Mouse (Mus musculus) forebrain, embryonic 11.5 days (tissue): ENCODE measurements around the gene Mfsd14a. TPM values are rescaled to one million over a fixed set of nuclear protein-coding genes. Genes with fewer than 3 reads are reported as not detected.

Experiments used
- ATAC-seq: fragments of 200-750 bp; cut with Nextera tagmentation; replicated peaks from 2 replicates; pipeline ENCODE4 v1.8.0; 2017; ENCODE audit warnings: moderate TSS enrichment; ENCODE audit not compliant: low FRiP score
- DNase-seq: peaks from one replicate; pipeline ENCODE4 v3.0.0-alpha.2; 2017; ENCODE audit warnings: low spot score
- H3K27ac ChIP-seq: fragments of 300-500 bp; sonication (generic); 2 replicates; pipeline ENCODE4 v1.5.1; 2014; ENCODE audit warnings: low read depth, low read length
- H3K27me3 ChIP-seq: fragments of 300-500 bp; sonication (generic); 2 replicates; pipeline ENCODE4 v1.6.1; 2014; ENCODE audit warnings: mild to moderate bottlenecking, low read length, mixed read lengths; ENCODE audit not compliant: control insufficient read depth, insufficient read depth
- H3K36me3 ChIP-seq: fragments of 300-500 bp; sonication (generic); 2 replicates; pipeline ENCODE4 v1.6.1; 2014; ENCODE audit warnings: mild to moderate bottlenecking, low read length, moderate library complexity, mixed read lengths; ENCODE audit not compliant: control insufficient read depth, insufficient read depth
- H3K4me1 ChIP-seq: fragments of 300-500 bp; sonication (generic); replicated peaks from 2 replicates; pipeline ENCODE4 v1.6.1; 2014; ENCODE audit warnings: low read length, mixed read lengths; ENCODE audit not compliant: control insufficient read depth, insufficient read depth
- H3K4me2 ChIP-seq: fragments of 300-500 bp; sonication (generic); 2 replicates; pipeline ENCODE4 v1.6.1; 2014; ENCODE audit warnings: low read depth, mild to moderate bottlenecking, low read length, moderate library complexity, mixed read lengths; ENCODE audit not compliant: severe bottlenecking
- H3K4me3 ChIP-seq: fragments of 300-500 bp; sonication (generic); 2 replicates; pipeline ENCODE4 v1.5.1; 2014; ENCODE audit warnings: low read depth, low read length
- H3K9ac ChIP-seq: fragments of 300-500 bp; sonication (generic); 2 replicates; pipeline ENCODE4 v1.6.1; 2014; ENCODE audit warnings: low read length
- H3K9me3 ChIP-seq: fragments of 300-500 bp; sonication (generic); 2 replicates; pipeline ENCODE4 v1.6.1; 2016; ENCODE audit warnings: low read length, mixed read lengths; ENCODE audit not compliant: control insufficient read depth
- WGBS: fragments of 180-500 bp; shearing (Covaris S2); extraction: QIAGEN DNeasy Blood & Tissue Kit; methylation state at CpG from one replicate; pipeline ENCODE4 v1.1.7; 2014; 5-methylcytosine and 5-hydroxymethylcytosine counted together
- polyA plus RNA-seq: library from polyadenylated mRNA; unstranded; fragments of >200 nt; fragmentation: Nextera tagmentation; extraction: Ambion mirVana; gene quantifications from 2 replicates; pipeline ENCODE4 v1.2.1, GENCODE M21; 2014

Mfsd14a gene
- polyA plus RNA-seq, 1 experiment from 2014 or later, result 88.1 TPM

DNA sequence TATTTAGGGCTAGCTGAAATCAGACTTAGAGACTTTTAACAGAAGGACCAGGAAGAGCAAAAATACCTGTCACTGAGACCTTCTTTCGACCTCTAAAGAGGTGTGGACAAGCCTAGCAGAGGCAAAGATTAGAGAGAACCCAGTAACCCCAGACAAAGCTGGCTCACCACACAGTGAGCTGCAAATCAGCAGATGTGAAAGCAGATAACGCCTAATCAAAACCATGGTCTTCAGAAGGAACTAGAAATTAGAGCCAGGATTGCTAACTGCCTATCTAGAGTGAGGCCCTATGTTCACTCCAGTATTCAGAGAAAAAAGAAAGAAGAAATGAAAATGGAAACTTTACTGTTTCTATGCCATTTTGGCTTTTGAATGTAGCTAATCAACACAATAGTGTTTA, 20.1 kb downstream of the Mfsd14a start:
- Histone ChIP-seq H3K9ac (no peak overlapping the region), H3K4me3 (no peak overlapping the region), H3K36me3 (peaks cover 3% of the 10 kb centered on the region; the same call in 1 of the 2 replicates), H3K27ac (no peak overlapping the region), H3K9me3 (no peaks in the 10 kb centered on the region), H3K4me1 (no peaks in the 10 kb centered on the region), H3K27me3 (no peaks in the 10 kb centered on the region), H3K4me2 (no peak overlapping the region)
- 91% methylated on average over 2 of the region's 2 CpGs for WGBS
- ATAC-seq (no peak), DNase-seq (no peak)

DNA sequence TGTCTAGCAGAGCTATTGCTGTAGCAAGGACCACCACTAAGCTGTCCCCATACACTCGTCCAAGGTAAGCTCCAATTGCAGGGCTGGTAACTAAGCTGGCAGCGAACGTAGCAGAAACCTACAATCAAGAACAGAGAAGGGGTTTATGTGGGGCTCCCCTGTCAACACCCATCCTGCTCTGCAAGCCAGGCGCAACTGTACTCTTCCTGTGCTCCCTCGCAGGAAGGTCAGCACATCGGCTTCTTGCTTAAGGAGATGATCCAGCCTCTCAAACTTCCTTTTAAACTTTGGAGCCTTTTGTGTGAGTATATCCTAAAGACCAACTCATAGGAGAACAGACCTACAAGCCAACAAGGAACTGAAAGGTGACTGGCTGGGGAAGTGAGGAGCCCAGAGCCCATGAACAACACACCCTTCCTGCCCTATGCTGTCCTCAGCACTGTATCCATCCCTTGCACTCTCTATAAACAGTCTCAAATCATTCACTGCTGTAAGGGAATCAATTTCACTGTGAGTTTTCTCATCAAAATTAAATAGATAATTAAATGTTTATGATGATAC, 20.6 kb downstream of the Mfsd14a start:
- WGBS, result 90% methylated on average over 6 of the region's 6 CpGs
- no peak for DNase-seq
- Histone ChIP-seq H3K27ac (no peak overlapping the region), H3K9me3 (no peaks in the 10 kb centered on the region), H3K9ac (no peak overlapping the region), H3K27me3 (no peaks in the 10 kb centered on the region), H3K4me1 (no peaks in the 10 kb centered on the region), H3K4me3 (no peak overlapping the region), H3K4me2 (no peak overlapping the region), H3K36me3 (peaks cover 3% of the 10 kb centered on the region; the same call in 1 of the 2 replicates)
- ATAC-seq, result no peak

DNA sequence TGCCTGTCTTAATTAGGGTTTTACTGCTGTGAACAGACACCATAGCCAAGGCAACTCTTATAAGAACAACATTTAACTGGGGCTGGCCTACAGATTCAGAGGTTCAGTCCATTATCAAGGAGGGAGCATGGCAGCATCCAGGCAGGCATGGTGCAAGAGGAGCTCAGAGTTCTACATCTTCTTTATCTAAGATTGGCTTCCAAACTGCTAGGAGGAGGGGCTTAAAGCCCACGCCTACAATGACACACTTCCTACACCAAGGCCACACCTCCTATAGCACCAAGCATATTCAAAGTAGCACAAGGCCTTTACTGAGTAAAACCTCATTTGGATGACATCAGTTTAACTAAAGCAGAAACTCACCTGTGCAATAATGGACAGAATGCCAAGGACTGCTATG, 22.5 kb downstream of the Mfsd14a start:
- H3K9me3 ChIP-seq, result no peaks in the 10 kb centered on the region
- H3K4me2 ChIP-seq, result no peak overlapping the region
- H3K27ac ChIP-seq, result no peak overlapping the region
- H3K27me3 ChIP-seq, result no peaks in the 10 kb centered on the region
- ATAC-seq (no peak), DNase-seq (no peak)
- H3K36me3 ChIP-seq, result no peaks in the 10 kb centered on the region; the same call in 1 of the 2 replicates
- no peaks in the 10 kb centered on the region for H3K4me1 ChIP-seq
- H3K4me3 ChIP-seq, result no peak overlapping the region
- H3K9ac ChIP-seq, result no peak overlapping the region
- 84% methylated on average over 1 of the region's 1 CpGs for WGBS

DNA sequence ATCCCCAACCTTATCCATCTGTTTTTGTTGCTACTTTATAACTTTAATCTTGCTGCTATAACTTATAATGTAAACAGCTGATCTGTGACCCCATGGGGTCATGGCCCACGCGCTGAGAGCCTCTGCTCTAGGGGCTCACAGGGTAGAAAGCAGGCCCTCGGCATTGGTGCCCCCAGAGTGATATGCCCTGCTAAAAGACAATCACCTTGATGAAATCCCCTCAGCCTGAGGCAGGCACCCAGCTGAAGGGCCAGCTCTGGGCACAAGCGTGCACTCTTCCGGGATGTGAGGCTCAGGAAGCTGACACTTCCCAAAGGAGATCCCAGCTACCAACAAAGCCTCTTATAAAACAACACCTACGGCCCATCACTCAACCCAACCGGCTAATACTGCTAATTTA, 23.9 kb downstream of the Mfsd14a start:
- H3K27me3 ChIP-seq, result no peaks in the 10 kb centered on the region
- DNase-seq, result no peak
- 93% methylated on average over 7 of the region's 7 CpGs for WGBS

DNA sequence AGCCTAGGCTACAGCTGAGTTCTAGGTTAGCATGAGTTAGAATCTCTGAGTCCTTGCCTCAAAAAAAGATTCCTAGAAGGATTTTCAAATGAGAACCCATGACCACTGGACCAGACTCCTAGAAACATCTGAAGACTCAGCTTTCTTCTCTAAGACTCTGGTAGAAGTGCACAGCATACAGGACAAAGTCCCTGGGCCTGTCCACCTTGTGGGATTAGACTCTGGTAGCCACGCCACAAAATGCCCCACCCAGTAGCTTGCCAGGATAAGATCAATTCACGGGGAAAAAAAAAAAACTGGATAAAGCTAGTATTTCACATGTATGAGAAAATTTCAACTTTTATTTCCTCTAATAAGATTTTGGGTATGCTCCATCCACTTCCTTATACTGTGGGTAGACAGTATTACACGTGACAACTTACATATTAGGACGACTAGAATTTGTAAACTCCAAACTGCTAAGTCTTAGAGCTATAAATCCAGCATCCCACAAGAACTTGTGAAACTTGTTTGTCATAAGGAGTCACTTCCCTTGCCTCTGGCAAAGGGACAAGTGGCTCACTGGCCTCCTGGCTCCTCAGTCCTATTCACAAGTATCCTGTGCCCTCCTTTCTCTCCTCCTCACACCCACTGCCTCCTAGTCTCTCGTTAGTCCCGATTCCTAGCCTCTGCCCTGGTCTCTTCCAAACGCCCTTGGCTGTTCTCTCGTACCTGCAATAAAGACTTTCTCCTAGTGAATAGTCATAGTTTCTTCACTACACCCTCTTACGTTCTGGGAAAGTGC, 24.6 kb downstream of the Mfsd14a start:
- Histone ChIP-seq H3K9me3 (no peaks in the 10 kb centered on the region), H3K27ac (no peak overlapping the region), H3K9ac (no peak overlapping the region), H3K27me3 (no peaks in the 10 kb centered on the region), H3K36me3 (peaks cover 8% of the 10 kb centered on the region), H3K4me3 (no peak overlapping the region), H3K4me1 (no peaks in the 10 kb centered on the region), H3K4me2 (no peak overlapping the region)
- 88% methylated on average over 9 of the region's 9 CpGs for WGBS
- ATAC-seq (no peak), DNase-seq (no peak)

More for the DNA sequence above, 23.9 kb downstream of the Mfsd14a start:
- Histone ChIP-seq H3K4me1 (no peaks in the 10 kb centered on the region), H3K4me2 (no peak overlapping the region), H3K27ac (no peak overlapping the region), H3K36me3 (peaks cover 8% of the 10 kb centered on the region), H3K4me3 (no peak overlapping the region), H3K9me3 (no peaks in the 10 kb centered on the region), H3K9ac (no peak overlapping the region)
- no peak for ATAC-seq

DNA sequence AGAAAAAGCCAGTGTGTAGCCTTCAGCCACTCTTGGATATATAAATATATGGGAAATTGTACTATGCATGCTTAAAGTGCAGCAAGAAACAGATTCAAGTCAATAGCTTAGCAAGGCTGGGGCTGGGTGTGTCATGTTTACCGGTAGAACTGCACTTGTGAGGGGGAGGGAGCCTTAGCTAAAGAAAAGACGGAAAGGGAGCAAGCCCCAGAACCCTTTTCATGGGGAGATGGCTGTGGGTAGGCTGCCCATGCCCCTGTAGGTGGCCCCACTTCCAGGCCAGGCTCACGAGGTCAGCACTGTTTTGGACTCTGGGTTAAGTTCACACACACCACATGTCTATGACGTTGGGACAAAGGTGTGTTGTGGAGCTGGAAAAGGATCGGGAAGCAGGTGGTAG, 26.7 kb downstream of the Mfsd14a start:
- 71% methylated on average over 5 of the region's 5 CpGs for WGBS
- Histone ChIP-seq H3K27ac (no peak overlapping the region), H3K36me3 (peaks cover 8% of the 10 kb centered on the region), H3K9me3 (no peaks in the 10 kb centered on the region), H3K4me2 (no peak overlapping the region), H3K27me3 (no peaks in the 10 kb centered on the region), H3K4me1 (no peaks in the 10 kb centered on the region), H3K9ac (no peak overlapping the region), H3K4me3 (no peak overlapping the region)
- ATAC-seq (no peak), DNase-seq (no peak)

DNA sequence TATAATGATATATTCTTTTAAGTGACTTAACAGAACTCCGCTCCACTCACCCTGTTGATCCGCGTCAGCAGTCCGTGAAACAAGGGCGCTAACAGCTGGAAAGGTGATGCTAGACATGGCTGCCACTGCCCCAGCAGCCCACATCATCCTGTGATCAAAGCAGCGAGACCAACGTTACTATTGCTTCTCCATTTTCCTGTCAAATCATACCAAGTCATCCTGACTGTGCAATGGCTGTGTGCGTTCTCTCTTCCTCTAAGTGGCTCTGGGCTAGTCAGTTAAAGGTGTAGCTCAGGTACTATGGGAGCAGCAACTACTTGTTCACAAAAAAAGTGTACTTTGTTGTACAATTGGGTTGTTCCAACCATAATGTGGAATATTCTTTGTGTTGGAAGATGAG, 27.6 kb downstream of the Mfsd14a start:
- Histone ChIP-seq H3K4me1 (no peaks in the 10 kb centered on the region), H3K4me2 (no peak overlapping the region), H3K27me3 (no peaks in the 10 kb centered on the region), H3K4me3 (no peak overlapping the region), H3K36me3 (peaks cover 8% of the 10 kb centered on the region), H3K9ac (no peak overlapping the region), H3K27ac (no peak overlapping the region), H3K9me3 (no peaks in the 10 kb centered on the region)
- ATAC-seq, result no peak
- DNase-seq, result no peak
- WGBS, result 94% methylated on average over 8 of the region's 8 CpGs

DNA sequence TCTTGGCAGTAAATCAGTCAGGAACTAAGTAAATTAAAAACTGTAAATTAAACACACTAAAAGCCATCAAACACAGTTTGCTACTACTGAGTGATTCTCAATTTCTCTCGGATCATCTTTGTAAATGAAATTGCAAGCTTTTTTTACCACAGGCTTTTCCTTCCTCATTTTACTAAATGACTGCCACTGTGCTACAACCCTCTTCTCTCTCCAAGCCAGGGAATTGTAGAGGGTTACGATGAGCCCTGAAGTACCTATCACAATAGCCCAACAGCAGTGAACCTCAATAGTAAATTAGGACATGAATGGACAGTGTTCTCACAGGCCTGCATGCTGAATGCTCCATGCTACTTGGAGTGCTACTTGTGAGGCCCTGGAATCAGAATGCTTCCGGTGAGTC, 28.4 kb downstream of the Mfsd14a start:
- Histone ChIP-seq H3K4me1 (no peaks in the 10 kb centered on the region), H3K9me3 (no peaks in the 10 kb centered on the region), H3K36me3 (peaks cover 8% of the 10 kb centered on the region), H3K9ac (no peak overlapping the region), H3K27me3 (no peaks in the 10 kb centered on the region), H3K4me2 (no peak overlapping the region), H3K4me3 (no peak overlapping the region), H3K27ac (no peak overlapping the region)
- ATAC-seq, result no peak
- WGBS, result 81% methylated on average over 3 of the region's 3 CpGs
- DNase-seq, result no peak

DNA sequence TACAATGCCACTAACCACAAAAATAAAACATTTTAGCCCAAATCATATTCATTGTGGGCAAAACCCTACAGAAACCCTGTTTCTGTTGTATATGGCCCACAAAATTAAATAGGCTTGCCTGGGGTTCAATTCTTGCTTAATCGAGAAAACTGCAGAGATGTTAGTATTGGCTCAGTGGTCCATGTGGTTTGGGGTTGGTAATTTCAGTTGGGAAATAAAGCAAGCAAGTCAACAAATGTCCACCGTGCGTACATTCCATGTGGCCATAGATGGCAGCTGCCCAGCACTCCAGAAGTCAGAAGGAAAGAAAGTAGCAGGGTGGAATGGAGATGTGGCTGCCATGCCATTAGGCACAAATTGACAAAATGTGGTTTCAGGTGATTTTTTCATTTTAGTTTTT, 29.5 kb downstream of the Mfsd14a start:
- no peak for ATAC-seq
- no peak overlapping the region for H3K9ac ChIP-seq
- no peaks in the 10 kb centered on the region for H3K27me3 ChIP-seq
- no peak overlapping the region for H3K27ac ChIP-seq
- H3K4me3 ChIP-seq, result no peak overlapping the region
- peaks cover 8% of the 10 kb centered on the region for H3K36me3 ChIP-seq
- no peaks in the 10 kb centered on the region for H3K4me1 ChIP-seq
- H3K9me3 ChIP-seq, result no peaks in the 10 kb centered on the region
- WGBS, result 94% methylated on average over 3 of the region's 3 CpGs
- no peak overlapping the region for H3K4me2 ChIP-seq
- DNase-seq, result no peak
